Mouse (Mus musculus) forebrain, embryonic 13.5 days (tissue): ENCODE results near the gene Sfrp4. TPM values are rescaled to one million over a fixed set of nuclear protein-coding genes. Genes with fewer than 3 reads are reported as not detected.
A peak's percentile ranks its signal among the peaks of the same experiment; 100 is the strongest.

Source experiments
- ATAC-seq: fragments of 200-750 bp; cut with Nextera tagmentation; 2 replicates; pipeline ENCODE4 v1.8.0; 2017
- H3K27ac ChIP-seq: fragments of 300-500 bp; sonication (generic); 2 replicates; pipeline ENCODE4 v1.5.1; 2015; ENCODE audit warnings: inconsistent platforms, mild to moderate bottlenecking, moderate library complexity
- H3K27me3 ChIP-seq: fragments of 300-500 bp; sonication (generic); 2 replicates; pipeline ENCODE4 v1.6.1; 2015; ENCODE audit warnings: mild to moderate bottlenecking, inconsistent platforms
- H3K36me3 ChIP-seq: fragments of 300-500 bp; sonication (generic); 2 replicates; pipeline ENCODE4 v1.6.1; 2015; ENCODE audit warnings: mild to moderate bottlenecking, inconsistent platforms; ENCODE audit not compliant: poor library complexity, severe bottlenecking
- H3K4me1 ChIP-seq: fragments of 300-500 bp; sonication (generic); 2 replicates; pipeline ENCODE4 v1.6.1; 2015; ENCODE audit warnings: inconsistent platforms
- H3K4me2 ChIP-seq: fragments of 300-500 bp; sonication (generic); 2 replicates; pipeline ENCODE4 v1.6.1; 2015; ENCODE audit warnings: inconsistent platforms, mild to moderate bottlenecking, moderate library complexity
- H3K4me3 ChIP-seq: fragments of 300-500 bp; sonication (generic); 2 replicates; pipeline ENCODE4 v1.5.1; 2015; ENCODE audit warnings: mild to moderate bottlenecking, inconsistent platforms
- H3K9ac ChIP-seq: fragments of 300-500 bp; sonication (generic); 2 replicates; pipeline ENCODE4 v1.6.1; 2015; ENCODE audit warnings: mild to moderate bottlenecking, inconsistent platforms
- H3K9me3 ChIP-seq: fragments of 300-500 bp; sonication (generic); replicated peaks from 2 replicates; pipeline ENCODE4 v1.6.1; 2016; ENCODE audit warnings: inconsistent platforms
- WGBS: fragments of 180-500 bp; shearing (Covaris S2); methylation state at CpG from one replicate; pipeline ENCODE4 v1.1.7; 2015; 5-methylcytosine and 5-hydroxymethylcytosine counted together
- polyA plus RNA-seq: library from polyadenylated mRNA; unstranded; fragments of >200 nt; fragmentation: Nextera tagmentation; extraction: Ambion mirVana; gene quantifications from 2 replicates; pipeline ENCODE4 v1.2.1, GENCODE M21; 2015

Sfrp4 gene
- polyA plus RNA-seq, 1 experiment from 2014 or later, result 2.9 TPM

DNA sequence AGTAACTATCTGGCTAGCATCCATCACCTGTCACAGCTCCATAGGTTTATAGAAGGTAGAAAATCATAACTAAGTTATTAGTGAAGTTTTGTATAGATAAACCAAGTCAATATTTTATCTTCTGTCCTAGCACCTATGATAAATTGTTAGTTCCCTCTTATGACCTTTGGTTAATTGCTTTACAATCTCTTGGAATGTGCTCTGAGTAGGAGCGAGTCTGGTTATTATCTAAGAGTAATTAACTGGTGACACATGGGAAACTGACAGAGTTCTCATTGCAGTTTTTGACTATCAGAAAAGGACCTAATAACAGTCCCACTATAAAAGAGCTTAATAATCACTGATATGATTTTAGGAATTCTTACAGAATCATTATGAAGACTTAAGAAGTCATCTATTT, 20.6 kb downstream of the Sfrp4 start:
- Histone ChIP-seq H3K27me3 (no peaks in the 10 kb centered on the region), H3K4me3 (no peak overlapping the region), H3K36me3 (no peaks in the 10 kb centered on the region), H3K9ac (no peak overlapping the region), H3K4me1 (no peaks in the 10 kb centered on the region), H3K9me3 (no peaks in the 10 kb centered on the region), H3K27ac (no peak overlapping the region), H3K4me2 (no peak overlapping the region)
- WGBS, result 74% methylated on average over 1 of the region's 1 CpGs
- no peak for ATAC-seq

DNA sequence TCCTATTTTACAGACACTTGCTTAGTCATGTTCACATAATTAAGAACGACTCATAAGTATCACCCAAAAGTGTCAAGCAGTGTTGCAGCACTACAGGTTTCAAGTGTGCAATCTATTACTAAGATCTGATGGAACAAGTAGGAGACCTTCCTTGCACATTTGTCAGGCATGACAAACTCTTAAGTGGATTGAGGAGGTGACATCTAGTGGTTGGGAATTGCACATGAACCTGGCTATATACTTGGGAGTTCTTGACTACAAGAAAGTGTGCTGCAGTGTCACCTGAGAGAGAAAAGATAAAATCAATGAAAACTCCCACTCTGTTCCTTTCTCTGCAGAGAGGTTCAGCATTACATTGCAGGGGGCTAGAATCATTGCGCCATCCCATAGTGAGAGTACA, 21.3 kb downstream of the Sfrp4 start:
- Histone ChIP-seq H3K9me3 (no peaks in the 10 kb centered on the region), H3K4me2 (no peak overlapping the region), H3K9ac (no peak overlapping the region), H3K4me3 (no peak overlapping the region), H3K27ac (no peak overlapping the region), H3K4me1 (no peaks in the 10 kb centered on the region), H3K36me3 (no peaks in the 10 kb centered on the region), H3K27me3 (no peaks in the 10 kb centered on the region)
- WGBS, result 81% methylated on average over 2 of the region's 2 CpGs
- no peak for ATAC-seq

DNA sequence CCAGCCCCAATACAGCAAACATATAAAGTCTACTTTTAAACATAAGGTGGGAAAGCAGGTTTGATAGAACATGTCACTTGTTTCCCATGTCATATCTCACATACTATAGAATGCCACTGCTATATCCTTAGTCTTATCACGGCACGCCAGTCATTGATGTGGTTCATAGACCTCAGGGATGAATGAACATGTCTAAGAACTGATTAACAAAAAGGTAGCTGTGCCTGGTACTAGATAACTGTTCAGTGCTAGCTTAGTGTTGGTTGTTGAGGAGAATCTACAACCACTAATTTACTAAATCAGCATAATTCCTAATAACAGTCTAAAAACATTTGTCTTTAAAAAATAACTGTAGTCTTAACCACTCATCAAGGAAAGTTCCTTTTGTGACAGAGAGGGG, 26.9 kb downstream of the Sfrp4 start:
- 96% methylated on average over 2 of the region's 2 CpGs for WGBS
- Histone ChIP-seq H3K4me1 (no peaks in the 10 kb centered on the region), H3K9me3 (no peaks in the 10 kb centered on the region; the same call in 1 of the 2 replicates), H3K36me3 (no peaks in the 10 kb centered on the region), H3K27me3 (no peaks in the 10 kb centered on the region), H3K4me3 (no peak overlapping the region), H3K27ac (no peak overlapping the region), H3K4me2 (no peak overlapping the region), H3K9ac (no peak overlapping the region)
- ATAC-seq, result no peak

DNA sequence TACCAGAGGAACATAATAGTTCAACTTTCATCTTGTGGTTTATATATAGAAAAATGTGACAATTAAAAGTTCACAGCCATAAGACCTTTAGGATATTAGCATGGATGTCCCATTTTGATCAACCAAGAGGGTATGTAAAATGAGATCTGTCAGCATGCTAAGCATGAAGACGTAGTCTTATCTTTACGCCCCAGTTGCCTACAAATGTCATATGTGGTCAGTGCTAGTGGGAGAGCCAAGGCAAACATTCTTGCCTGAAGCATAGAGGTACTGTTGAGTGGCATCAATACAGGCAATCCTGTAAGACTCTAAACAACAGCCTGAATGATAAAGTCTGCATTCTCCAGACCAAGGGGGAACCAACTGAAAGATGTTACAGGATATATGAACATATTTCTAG, 29.5 kb downstream of the Sfrp4 start:
- H3K27ac ChIP-seq, result no peak overlapping the region
- 93% methylated on average over 2 of the region's 2 CpGs for WGBS

DNA sequence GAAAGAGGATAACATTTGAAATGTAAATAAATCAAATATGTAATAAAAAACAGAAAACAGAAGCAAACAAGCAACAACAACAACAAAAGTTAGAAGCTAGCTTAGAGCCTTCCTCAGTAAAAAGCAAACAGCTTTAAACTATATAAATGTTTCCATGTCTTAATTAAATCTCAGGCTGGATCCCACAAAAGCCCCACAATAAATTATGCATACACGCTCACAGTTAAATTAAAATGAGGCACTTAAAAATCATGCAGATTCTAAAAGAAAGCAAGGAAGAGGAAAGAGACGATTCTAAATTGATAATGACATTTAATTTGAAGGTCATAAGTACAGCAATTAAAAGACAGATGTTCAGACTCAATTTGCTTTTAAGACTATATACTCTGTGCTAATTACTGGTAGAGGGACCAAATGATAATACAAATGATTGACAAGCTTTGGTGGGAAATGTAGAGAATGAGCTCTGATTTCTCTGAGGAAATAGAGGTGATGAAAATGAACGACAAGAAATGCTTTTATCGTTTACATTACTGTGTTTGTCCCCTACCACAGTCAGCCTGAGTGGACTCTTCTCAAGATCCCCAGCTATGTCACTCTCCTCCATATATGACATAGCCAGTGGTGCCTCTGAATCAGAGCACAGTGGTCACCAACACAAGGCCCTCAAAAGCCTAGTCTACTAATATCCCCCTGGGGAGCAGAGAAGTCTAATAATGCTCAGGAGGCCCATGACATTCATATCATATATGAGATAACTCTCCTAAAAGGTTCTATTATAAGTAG, 45.6 kb downstream of the Sfrp4 start:
- no peak overlapping the region for H3K4me3 ChIP-seq
- H3K4me1 ChIP-seq, result 0 out of 2 replicates have a peak, but pooled peaks cover 4% of the 10 kb centered on the region
- H3K27ac ChIP-seq, result peak overlapping the region; percentile 53; the same call in 1 of the 2 replicates
- no peaks in the 10 kb centered on the region for H3K36me3 ChIP-seq
- H3K9me3 ChIP-seq, result no peaks in the 10 kb centered on the region
- no peak overlapping the region for H3K4me2 ChIP-seq
- no peaks in the 10 kb centered on the region for H3K27me3 ChIP-seq
- WGBS, result 47% methylated on average over 4 of the region's 4 CpGs
- ATAC-seq, result peak; percentile 83
- no peak overlapping the region for H3K9ac ChIP-seq

More for the DNA sequence above, 29.5 kb downstream of the Sfrp4 start:
- Histone ChIP-seq H3K36me3 (no peaks in the 10 kb centered on the region), H3K4me1 (no peaks in the 10 kb centered on the region), H3K27me3 (no peaks in the 10 kb centered on the region), H3K4me3 (no peak overlapping the region), H3K9me3 (no peaks in the 10 kb centered on the region; the same call in 1 of the 2 replicates), H3K9ac (no peak overlapping the region), H3K4me2 (no peak overlapping the region)
- no peak for ATAC-seq

DNA sequence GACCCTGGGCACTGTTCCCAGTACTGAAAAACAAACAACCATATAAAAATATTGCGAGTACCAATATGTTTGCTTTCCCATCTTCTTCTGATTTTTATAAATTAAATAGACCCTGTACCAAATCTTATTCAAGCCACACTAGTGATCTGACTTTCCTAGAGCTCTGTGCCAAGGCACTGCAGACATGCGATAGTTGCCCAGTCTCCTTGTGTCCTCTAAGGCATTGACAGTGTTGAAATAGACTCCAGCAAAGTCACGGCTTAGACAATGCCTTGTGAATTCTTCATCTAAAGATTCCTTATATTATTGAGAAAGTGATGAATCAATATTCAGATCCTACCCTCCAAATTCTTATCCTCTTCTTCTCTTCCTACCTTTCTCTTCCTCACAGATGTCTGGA, 51.1 kb downstream of the Sfrp4 start:
- H3K4me2 ChIP-seq, result no peak overlapping the region
- H3K4me1 ChIP-seq, result peaks cover 22% of the 10 kb centered on the region
- H3K27me3 ChIP-seq, result no peaks in the 10 kb centered on the region
- peak overlapping the region; percentile 31; the same call in 1 of the 2 replicates for H3K27ac ChIP-seq
- WGBS, result 65% methylated on average over 3 of the region's 3 CpGs
- no peaks in the 10 kb centered on the region for H3K36me3 ChIP-seq
- H3K9ac ChIP-seq, result no peak overlapping the region
- ATAC-seq, result 0 out of 2 replicates have a peak, but pooled peaks have one; percentile 51
- no peak overlapping the region for H3K4me3 ChIP-seq
- no peaks in the 10 kb centered on the region for H3K9me3 ChIP-seq

DNA sequence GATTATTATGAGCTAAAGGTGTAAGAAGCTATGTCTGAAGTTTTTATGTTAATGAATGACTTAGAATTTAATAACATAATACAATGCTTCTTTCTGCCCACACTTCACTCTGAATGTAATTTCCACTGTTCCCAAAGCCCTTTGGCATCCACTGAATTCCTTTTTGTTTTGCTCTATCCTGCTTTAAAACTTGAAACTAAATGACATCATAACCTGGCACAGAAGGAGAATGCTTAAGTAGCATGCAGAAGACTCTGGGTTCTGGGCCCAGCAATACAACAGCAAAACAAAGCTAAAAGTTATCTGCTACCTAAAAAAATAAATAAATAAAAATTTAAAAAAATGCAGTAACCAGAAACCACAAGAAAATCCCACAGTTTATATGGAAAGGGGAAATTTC, 51.7 kb downstream of the Sfrp4 start:
- Histone ChIP-seq H3K4me1 (peaks cover 22% of the 10 kb centered on the region), H3K4me3 (no peak overlapping the region), H3K9me3 (no peaks in the 10 kb centered on the region), H3K36me3 (no peaks in the 10 kb centered on the region), H3K9ac (no peak overlapping the region), H3K27me3 (no peaks in the 10 kb centered on the region), H3K27ac (no peak overlapping the region), H3K4me2 (no peak overlapping the region)
- peak; percentile 79 for ATAC-seq

Other genes with a start within 250 kb of the Sfrp4 start
- 161 and 167 TPM in 2 replicates for gene Stard3nl, start 227.3 kb upstream of the Sfrp4 start, polyA plus RNA-seq
- 26.9 and 28.1 TPM in 2 replicates for gene Epdr1, start 3.2 kb upstream of the Sfrp4 start, polyA plus RNA-seq
- gene Nme8, start 74.7 kb downstream of the Sfrp4 start, polyA plus RNA-seq, result 0.17 TPM in 1 of 2 replicates, not detected in the other
- gene Gpr141, start 201.2 kb downstream of the Sfrp4 start, polyA plus RNA-seq, result 0.09 TPM in 1 of 2 replicates, not detected in the other